Mouse (Mus musculus) G1E (cell line): ENCODE measurements around the gene Olfr201.
"Not testable (repeated sequence)": the region's sequence is repeated elsewhere in the genome, so short reads cannot be mapped to it uniquely, and the experiment has no call there.

Experiments used
- CTCF ChIP-seq: IDR thresholded peaks from 2 replicates; pipeline ENCODE4 v1.5.1; 2012; ENCODE audit warnings: low read depth, low read length, inconsistent platforms, mixed read lengths
- GATA1 ChIP-seq: IDR thresholded peaks from 2 replicates; pipeline ENCODE4 v1.6.1; 2012; ENCODE audit warnings: borderline replicate concordance, low read length, inconsistent platforms, mixed read lengths
- GATA2 ChIP-seq: IDR thresholded peaks from 2 replicates; pipeline ENCODE4 v1.6.1; 2012; ENCODE audit warnings: low read depth, low read length, inconsistent platforms, borderline replicate concordance
- POLR2AphosphoS5 ChIP-seq: IDR thresholded peaks from 2 replicates; pipeline ENCODE4 v1.6.1; 2012; ENCODE audit warnings: low read depth, low read length, inconsistent platforms; ENCODE audit not compliant: insufficient replicate concordance
- TAL1 ChIP-seq: conservative IDR thresholded peaks from 2 replicates; pipeline ENCODE4 v1.6.1; 2012; ENCODE audit warnings: low read depth, low read length, inconsistent platforms, mixed read lengths

GRCm38 (mm10) chr16:59287576-59287975, 15.1 kb upstream of the Olfr201 start:
- TF ChIP-seq TAL1, CTCF, GATA1, GATA2, POLR2AphosphoS5: not testable (repeated sequence)
